Mouse (Mus musculus): ENCODE results near the gene Tmem50b. TPM values are rescaled to one million over a fixed set of nuclear protein-coding genes. Genes with fewer than 3 reads are reported as not detected.

The Tmem50b gene
- polyA plus RNA-seq, 2 experiments = 25.4 to 46.7 TPM

DNA sequence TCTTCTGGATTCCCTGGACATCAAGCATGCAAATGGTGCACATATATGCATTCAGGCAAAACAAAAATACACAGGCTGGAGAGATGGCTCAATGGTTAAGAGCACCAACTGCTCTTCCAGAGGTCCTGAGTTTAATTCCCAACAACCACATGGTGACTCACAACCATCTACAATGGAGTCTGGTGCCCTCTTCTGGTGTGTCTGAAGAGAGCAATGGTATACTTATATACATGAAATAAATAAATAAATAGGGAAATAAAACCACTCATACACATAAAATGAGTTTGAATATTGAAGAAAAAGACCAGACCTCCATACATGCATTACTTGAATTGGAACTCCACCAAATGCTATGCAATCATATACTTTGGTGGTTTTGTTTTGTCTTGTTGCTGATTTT, 1.6 kb upstream of the Tmem50b start:
- H3K4me3 ChIP-seq (replicated peaks; ENCODE audit: low read length) = no peak overlapping the region
- no peaks in the 10 kb centered on the region for H3K27me3 ChIP-seq (ENCODE audit: control insufficient read depth, insufficient read depth, low read length)
- H3K4me2 ChIP-seq (replicated peaks; ENCODE audit: low read depth, low read length, severe bottlenecking) = no peak overlapping the region
- no peak for TF ChIP-seq POLR2A (IDR thresholded peaks at IDR 0.05; ENCODE audit: borderline replicate concordance, extremely low read depth, insufficient read depth, insufficient read length)
- no peaks in the 10 kb centered on the region for H3K36me3 ChIP-seq (ENCODE audit: control insufficient read depth, insufficient read depth, low read length)
- H3K9me3 ChIP-seq (ENCODE audit: control insufficient read depth, low read length) = no peaks in the 10 kb centered on the region
- ATAC-seq (ENCODE audit: low FRiP score, low read depth) (no peak), DNase-seq (ENCODE audit: low spot score) (no peak)
- H3K27ac ChIP-seq (replicated peaks; ENCODE audit: low read depth, low read length) = no peak overlapping the region
- peaks cover 3% of the 10 kb centered on the region; the same call in 1 of the 2 replicates for H3K4me1 ChIP-seq (ENCODE audit: control insufficient read depth, insufficient read depth, low read length)
- H3K9ac ChIP-seq (ENCODE audit: low read depth, low read length, severe bottlenecking) = no peak overlapping the region

DNA sequence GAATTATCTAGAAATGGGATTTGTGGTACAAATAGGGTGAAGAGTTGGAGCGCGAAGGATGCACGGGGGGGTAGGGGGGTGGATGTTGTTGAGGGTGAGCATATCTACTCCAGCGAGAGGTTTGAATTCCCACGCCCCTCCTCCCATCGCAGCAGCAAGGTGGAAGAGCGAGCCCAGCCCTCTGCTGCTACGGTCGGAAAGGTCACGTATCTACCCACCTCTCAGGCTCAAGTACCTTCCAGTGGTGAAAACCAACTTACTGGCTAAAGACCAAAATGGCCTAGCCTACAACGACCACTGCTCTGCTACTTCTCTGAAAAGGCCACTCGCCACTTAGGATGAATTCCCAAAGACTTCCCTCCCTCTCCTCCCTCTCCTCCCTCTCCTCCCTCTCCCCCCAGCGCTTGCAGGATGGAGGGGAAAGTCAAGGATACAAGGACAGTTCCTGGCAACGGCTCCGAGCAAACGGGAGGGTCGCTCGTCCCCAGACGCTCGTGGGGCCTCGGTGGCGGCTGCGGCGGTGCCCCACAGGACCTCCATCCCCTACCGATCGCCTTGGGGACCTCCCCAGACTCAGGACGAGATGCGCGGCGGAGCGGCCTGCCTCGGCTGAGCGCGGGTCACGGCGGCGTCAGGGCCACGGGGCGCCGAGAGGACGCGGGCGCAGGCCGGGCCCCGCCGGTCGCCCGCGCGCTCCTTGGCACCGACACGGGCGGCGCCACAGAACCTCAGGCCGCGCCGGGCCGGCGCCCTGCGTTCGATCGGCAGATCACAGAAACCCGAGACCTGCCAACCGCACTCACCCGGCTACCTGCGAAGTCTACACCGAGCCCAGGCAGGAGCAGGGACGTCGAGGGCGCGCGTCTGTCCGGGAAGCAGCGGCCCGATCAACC, 575 bp downstream of the Tmem50b start:
- H3K36me3 ChIP-seq (ENCODE audit: control insufficient read depth, insufficient read depth, low read length) = no peaks in the 10 kb centered on the region
- peak overlapping the region; percentile 76 for H3K9ac ChIP-seq (ENCODE audit: low read depth, low read length, severe bottlenecking)
- H3K4me2 ChIP-seq (replicated peaks; ENCODE audit: low read depth, low read length, severe bottlenecking) = peak overlapping the region; percentile 90
- H3K27me3 ChIP-seq (ENCODE audit: control insufficient read depth, insufficient read depth, low read length) = no peaks in the 10 kb centered on the region
- H3K27ac ChIP-seq (replicated peaks; ENCODE audit: low read depth, low read length) = no peak overlapping the region; the same call in 1 of the 2 replicates
- WGBS = under 1% methylated on average over 40 of the region's 75 CpGs
- no peaks in the 10 kb centered on the region for H3K9me3 ChIP-seq (ENCODE audit: control insufficient read depth, low read length)
- peaks cover 3% of the 10 kb centered on the region; the same call in 1 of the 2 replicates for H3K4me1 ChIP-seq (ENCODE audit: control insufficient read depth, insufficient read depth, low read length)
- DNase-seq (ENCODE audit: low spot score) = no peak
- H3K4me3 ChIP-seq (replicated peaks; ENCODE audit: low read length) = peak overlapping the region; percentile 81
- no peak; the same call in 1 of the 2 replicates for ATAC-seq (ENCODE audit: low FRiP score, low read depth)
- no peak for TF ChIP-seq POLR2A (IDR thresholded peaks at IDR 0.05; ENCODE audit: borderline replicate concordance, extremely low read depth, insufficient read depth, insufficient read length)

DNA sequence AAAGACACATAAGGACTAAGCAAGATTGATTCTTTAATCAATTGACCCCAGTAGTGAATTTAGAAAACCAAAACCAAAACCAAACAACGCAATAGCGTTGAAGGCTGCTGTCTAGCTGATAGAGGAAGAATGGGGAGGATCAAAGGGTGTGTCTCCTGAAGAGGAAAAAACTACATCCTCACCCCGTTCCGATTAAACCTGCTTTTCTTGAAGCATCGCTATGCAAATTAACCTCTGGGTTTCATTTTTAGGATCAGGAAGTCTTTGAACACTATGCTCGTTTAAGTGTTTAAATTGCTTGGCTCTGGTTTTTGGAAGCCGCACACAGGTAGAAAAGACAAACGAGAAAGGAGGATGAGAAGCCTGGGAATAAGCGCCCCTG, 1.2 kb downstream of the Tmem50b start:
- Histone ChIP-seq H3K9ac (ENCODE audit: low read depth, low read length, severe bottlenecking) (0 out of 2 replicates have a peak overlapping the region, but pooled peaks have one; percentile 76), H3K36me3 (ENCODE audit: control insufficient read depth, insufficient read depth, low read length) (no peaks in the 10 kb centered on the region), H3K9me3 (ENCODE audit: control insufficient read depth, low read length) (no peaks in the 10 kb centered on the region), H3K4me2 (replicated peaks; ENCODE audit: low read depth, low read length, severe bottlenecking) (peak overlapping the region; percentile 90), H3K27me3 (ENCODE audit: control insufficient read depth, insufficient read depth, low read length) (no peaks in the 10 kb centered on the region), H3K4me1 (ENCODE audit: control insufficient read depth, insufficient read depth, low read length) (peaks cover 3% of the 10 kb centered on the region; the same call in 1 of the 2 replicates), H3K27ac (replicated peaks; ENCODE audit: low read depth, low read length) (no peak overlapping the region), H3K4me3 (replicated peaks; ENCODE audit: low read length) (peak overlapping the region; percentile 81)
- TF ChIP-seq POLR2A (IDR thresholded peaks at IDR 0.05; ENCODE audit: borderline replicate concordance, extremely low read depth, insufficient read depth, insufficient read length) = no peak
- ATAC-seq (ENCODE audit: low FRiP score, low read depth) (no peak), DNase-seq (ENCODE audit: low spot score) (no peak)
- 16% methylated on average over 9 of the region's 9 CpGs for WGBS

- no peak for DNase-seq (ENCODE audit: low spot score)
- no peak overlapping the region for H3K9ac ChIP-seq (ENCODE audit: low read depth, low read length, severe bottlenecking)
These were observed 2.5 kb downstream of the Tmem50b start for GRCm38 (mm10) chr16:91595076-91595475.

DNA sequence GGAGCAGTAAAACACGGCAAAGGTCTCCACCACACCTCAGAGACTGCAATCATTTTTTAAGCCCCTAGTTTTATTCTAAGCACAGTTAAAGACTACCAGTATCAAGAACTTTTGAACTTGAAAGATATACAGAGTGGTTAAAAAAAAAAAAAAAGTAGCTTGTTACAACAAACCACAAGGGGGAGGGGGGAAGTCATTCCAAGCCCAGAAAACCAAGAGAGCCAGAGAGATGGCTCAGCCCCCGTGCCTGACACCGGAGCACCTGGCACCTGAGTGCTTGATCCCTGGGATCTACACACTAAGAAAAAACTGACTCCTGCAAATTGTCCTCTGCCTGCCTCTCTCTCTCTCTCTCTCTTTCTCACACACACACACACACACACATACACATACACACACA, 4.3 kb downstream of the Tmem50b start:
- no peaks in the 10 kb centered on the region for H3K36me3 ChIP-seq (ENCODE audit: control insufficient read depth, insufficient read depth, low read length)
- H3K9me3 ChIP-seq (ENCODE audit: control insufficient read depth, low read length) = no peaks in the 10 kb centered on the region
- TF ChIP-seq POLR2A (IDR thresholded peaks at IDR 0.05; ENCODE audit: borderline replicate concordance, extremely low read depth, insufficient read depth, insufficient read length) = no peak
- H3K4me1 ChIP-seq (ENCODE audit: control insufficient read depth, insufficient read depth, low read length) = peaks cover 3% of the 10 kb centered on the region; the same call in 1 of the 2 replicates
- H3K27ac ChIP-seq (replicated peaks; ENCODE audit: low read depth, low read length) = no peak overlapping the region
- no peak overlapping the region for H3K4me3 ChIP-seq (replicated peaks; ENCODE audit: low read length)
- DNase-seq (ENCODE audit: low spot score) = no peak
- H3K4me2 ChIP-seq (replicated peaks; ENCODE audit: low read depth, low read length, severe bottlenecking) = no peak overlapping the region
- no peaks in the 10 kb centered on the region for H3K27me3 ChIP-seq (ENCODE audit: control insufficient read depth, insufficient read depth, low read length)
- 55% methylated on average over 3 of the region's 3 CpGs for WGBS
- no peak for ATAC-seq (ENCODE audit: low FRiP score, low read depth)
- no peak overlapping the region for H3K9ac ChIP-seq (ENCODE audit: low read depth, low read length, severe bottlenecking)

More at GRCm38 (mm10) chr16:91595076-91595475, 2.5 kb downstream of the Tmem50b start:
- no peak for ATAC-seq (ENCODE audit: low FRiP score, low read depth)
- TF ChIP-seq POLR2A (IDR thresholded peaks at IDR 0.05; ENCODE audit: borderline replicate concordance, extremely low read depth, insufficient read depth, insufficient read length) = no peak
- Histone ChIP-seq H3K36me3 (ENCODE audit: control insufficient read depth, insufficient read depth, low read length) (no peaks in the 10 kb centered on the region), H3K4me3 (replicated peaks; ENCODE audit: low read length) (no peak overlapping the region), H3K27ac (replicated peaks; ENCODE audit: low read depth, low read length) (no peak overlapping the region), H3K4me1 (ENCODE audit: control insufficient read depth, insufficient read depth, low read length) (peaks cover 3% of the 10 kb centered on the region; the same call in 1 of the 2 replicates), H3K9me3 (ENCODE audit: control insufficient read depth, low read length) (no peaks in the 10 kb centered on the region), H3K4me2 (replicated peaks; ENCODE audit: low read depth, low read length, severe bottlenecking) (no peak overlapping the region), H3K27me3 (ENCODE audit: control insufficient read depth, insufficient read depth, low read length) (no peaks in the 10 kb centered on the region)
- WGBS = 77% methylated on average over 6 of the region's 6 CpGs
